Mouse (Mus musculus) T-helper 17 cell (primary cell): Measurements from ENCODE around the gene Hoxb8.

Source experiments
- in situ Hi-C, 2 experiments: fragments of 300-600 bp; cut with MboI, MseI; formaldehyde crosslinking; loops; 1 replicate in 1 of 2; 2 replicates in 1 of 2; pipeline ENCODE4 v1.15.1; 2025; ENCODE audit warnings: high pct_unique_total_duplicates in 2 of 2

Hoxb8 gene

GRCm38 (mm10) chr11:96297428-96297827 is 15.7 kb downstream of the Hoxb8 start:
- in situ Hi-C loops = no loop called here

- in situ Hi-C loops = no loop called here
Observed at GRCm38 (mm10) chr11:96297968-96298635, 16.4 kb downstream of the Hoxb8 start.

GRCm38 (mm10) chr11:96298895-96299667 is 17.4 kb downstream of the Hoxb8 start:
- in situ Hi-C loops = no loop called here

DNA sequence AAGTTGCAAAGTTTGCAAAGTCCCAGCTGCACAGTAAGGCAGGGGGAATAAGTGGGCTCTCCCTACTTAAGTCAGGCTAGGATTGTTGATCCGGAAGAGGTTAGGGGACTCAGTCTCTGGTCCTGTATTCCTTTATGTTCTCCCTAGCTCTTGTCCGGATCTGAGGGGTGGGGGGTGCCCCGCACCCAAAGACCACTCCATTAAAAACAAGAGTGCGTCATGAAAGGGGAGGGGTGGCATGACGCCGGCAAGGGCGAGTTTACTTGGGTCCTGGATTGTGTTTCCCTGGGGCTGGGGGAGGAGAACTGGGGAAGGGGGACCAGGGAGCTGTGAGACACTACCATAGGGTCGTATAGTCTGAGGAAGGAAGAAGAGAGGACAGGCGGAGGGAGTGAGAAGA is 18.1 kb downstream of the Hoxb8 start:
- in situ Hi-C loops = loop anchor here (5.0 to 25.0 kb wide), 4 partner anchors 253 to 1525 kb away; no protein-coding TSS in a partner anchor

DNA sequence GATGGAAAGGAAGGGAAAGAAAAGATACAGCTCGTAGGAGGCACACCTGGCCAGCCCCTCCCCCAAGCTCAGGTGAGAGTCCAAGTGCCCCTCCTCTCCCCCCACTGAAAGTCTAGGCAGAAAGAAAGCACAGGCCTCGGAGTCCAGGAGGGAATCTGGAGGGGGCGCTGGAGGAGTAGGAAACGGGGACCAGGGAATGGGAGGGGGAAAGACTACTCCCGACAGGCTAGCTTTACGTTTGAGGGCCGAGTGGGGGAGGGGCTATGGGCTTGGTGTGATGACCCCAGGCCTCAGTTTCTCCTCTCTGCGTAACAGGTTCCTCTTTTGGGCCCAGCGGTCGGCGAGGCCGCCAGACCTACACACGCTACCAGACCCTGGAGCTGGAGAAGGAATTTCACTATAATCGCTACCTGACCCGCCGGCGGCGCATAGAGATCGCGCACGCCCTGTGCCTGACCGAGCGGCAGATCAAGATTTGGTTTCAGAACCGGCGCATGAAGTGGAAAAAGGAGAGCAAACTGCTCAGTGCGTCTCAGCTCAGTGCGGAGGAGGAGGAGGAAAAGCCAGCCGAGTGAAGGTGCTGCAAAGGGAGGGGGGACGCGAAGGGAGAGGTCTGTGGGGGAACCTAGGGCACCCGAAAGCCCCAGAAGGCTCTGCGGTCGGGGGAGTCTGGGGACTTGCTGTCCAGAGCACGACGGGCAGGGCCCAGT is 18.8 kb downstream of the Hoxb8 start:
- in situ Hi-C loops = loop anchor here (5.0 to 25.0 kb wide), 4 partner anchors 252 to 1524 kb away; no protein-coding TSS in a partner anchor

DNA sequence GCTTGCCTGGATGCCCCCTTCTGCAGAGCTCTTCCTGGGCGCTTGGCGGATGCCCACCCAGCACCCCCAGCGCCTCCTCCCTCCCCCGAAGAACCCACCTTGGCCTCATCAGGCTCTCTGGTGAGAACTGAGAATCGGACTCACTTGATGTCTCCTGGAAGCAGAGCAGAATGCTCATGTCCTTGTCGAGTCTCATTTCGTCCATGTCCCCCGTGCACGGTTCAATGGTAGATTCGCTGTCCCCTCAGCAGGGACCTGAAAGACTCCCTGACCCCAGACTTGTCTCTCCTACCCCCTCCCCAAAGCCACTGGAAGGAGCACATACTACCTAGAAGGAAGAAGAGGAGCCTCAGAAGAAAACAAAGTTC is 19.3 kb downstream of the Hoxb8 start:
- in situ Hi-C loops = loop anchor here (5.0 to 25.0 kb wide), 4 partner anchors 251 to 1524 kb away; no protein-coding TSS in a partner anchor

DNA sequence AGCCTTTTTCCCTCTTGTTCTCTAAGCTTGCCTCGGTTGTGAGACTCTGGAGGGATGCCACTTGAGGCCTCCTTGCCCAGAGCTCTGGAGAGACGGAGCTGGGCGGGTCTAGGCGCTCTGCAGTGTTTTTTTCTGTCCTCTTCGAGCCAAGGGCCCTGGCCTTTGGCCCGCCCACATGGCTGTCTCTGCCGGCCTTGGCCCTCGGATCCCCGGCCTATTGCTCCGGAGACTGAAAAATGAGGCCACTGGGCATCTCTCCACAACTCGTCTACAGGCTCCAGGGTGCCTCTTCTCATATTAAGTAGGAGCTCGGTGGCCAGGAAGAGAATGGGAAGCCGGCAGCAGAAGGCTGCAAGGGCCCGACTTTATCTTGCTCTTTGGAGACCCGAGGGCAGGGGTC is 20.1 kb downstream of the Hoxb8 start:
- in situ Hi-C loops = loop anchor here (5.0 to 25.0 kb wide), 4 partner anchors 250 to 1523 kb away; no protein-coding TSS in a partner anchor

DNA sequence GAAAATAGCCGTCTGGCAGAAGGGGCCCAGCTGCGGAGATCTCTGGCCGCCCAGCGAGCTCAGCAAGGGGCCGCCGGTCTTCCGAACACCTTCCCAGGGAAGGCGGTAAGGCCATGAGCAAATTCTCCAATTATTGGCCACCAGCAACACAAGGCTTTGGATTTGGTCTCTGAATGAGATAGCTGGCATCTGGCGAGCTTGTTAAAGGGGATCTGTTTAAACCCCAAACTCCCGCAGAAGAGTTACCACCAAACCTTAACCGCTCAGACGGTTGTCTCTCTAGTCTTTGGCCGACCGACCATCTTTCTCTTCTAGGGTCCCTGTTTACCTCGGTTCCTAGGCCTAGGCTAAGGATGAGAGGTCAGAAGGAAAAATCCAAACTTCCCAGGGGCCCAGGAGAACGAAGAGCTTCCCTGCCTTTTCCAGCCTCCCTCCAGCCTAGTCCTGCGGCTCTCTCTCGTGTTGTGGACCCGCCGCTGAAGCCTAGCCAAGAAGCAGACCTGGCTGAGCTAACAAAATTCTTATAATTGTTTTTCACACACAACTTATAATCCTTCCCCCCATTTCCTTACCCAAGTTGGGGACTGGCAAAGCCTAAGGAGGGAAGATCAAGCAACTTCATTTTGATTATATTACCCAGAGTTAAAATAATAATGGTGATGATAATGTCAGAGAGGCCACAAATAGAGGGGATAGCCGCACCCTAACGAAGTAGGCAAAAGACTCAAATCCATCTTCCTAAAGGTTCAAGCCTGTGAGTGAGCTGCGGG is 20.9 kb downstream of the Hoxb8 start:
- in situ Hi-C loops = loop anchor here (5.0 to 25.0 kb wide), 4 partner anchors 250 to 1522 kb away; no protein-coding TSS in a partner anchor

DNA sequence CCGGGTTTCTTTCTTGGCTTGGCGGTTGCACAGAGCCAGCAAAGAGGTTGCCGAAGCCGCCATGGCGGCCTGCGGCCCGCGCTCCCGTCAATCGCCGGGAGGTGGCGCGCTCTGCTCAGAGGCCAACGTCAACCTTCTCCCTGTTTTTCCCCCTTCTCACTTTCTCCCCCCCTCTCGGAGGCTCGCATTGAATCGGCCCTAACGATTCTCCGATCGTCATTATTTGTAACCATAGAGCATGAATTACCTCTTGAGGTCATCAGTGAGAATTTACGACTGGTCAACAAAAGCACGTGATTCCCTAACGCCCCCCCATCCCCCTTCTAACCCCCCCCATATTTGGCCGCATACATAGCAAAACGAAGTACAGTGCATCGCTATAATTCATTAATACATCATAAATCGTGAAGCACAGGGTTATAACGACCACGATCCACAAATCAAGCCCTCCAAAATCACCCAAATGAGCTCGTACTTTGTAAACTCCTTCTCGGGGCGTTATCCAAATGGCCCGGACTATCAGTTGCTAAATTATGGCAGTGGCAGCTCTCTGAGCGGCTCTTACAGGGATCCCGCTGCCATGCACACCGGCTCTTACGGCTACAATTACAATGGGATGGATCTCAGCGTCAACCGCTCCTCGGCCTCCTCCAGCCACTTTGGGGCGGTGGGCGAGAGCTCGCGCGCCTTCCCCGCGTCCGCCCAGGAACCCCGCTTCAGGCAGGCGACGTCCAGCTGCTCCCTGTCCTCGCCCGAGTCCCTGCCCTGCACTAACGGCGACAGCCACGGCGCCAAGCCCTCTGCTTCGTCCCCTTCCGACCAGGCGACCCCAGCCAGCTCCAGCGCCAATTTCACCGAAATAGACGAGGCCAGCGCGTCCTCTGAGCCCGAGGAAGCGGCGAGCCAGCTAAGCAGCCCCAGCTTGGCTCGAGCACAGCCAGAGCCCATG is 21.7 kb downstream of the Hoxb8 start, which contains the start of gene Hoxb5:
Gene Hoxb5 (plus strand): TSS at position 186 of the 949 bp plus-strand sequence.
- in situ Hi-C loops = loop anchor here (5.0 to 25.0 kb wide), 4 partner anchors 249 to 1521 kb away; no protein-coding TSS in a partner anchor

GRCm38 (mm10) chr11:96304381-96305195 is 22.9 kb downstream of the Hoxb8 start:
- in situ Hi-C loops = loop anchor here (5.0 to 25.0 kb wide), 4 partner anchors 248 to 1520 kb away; no protein-coding TSS in a partner anchor

DNA sequence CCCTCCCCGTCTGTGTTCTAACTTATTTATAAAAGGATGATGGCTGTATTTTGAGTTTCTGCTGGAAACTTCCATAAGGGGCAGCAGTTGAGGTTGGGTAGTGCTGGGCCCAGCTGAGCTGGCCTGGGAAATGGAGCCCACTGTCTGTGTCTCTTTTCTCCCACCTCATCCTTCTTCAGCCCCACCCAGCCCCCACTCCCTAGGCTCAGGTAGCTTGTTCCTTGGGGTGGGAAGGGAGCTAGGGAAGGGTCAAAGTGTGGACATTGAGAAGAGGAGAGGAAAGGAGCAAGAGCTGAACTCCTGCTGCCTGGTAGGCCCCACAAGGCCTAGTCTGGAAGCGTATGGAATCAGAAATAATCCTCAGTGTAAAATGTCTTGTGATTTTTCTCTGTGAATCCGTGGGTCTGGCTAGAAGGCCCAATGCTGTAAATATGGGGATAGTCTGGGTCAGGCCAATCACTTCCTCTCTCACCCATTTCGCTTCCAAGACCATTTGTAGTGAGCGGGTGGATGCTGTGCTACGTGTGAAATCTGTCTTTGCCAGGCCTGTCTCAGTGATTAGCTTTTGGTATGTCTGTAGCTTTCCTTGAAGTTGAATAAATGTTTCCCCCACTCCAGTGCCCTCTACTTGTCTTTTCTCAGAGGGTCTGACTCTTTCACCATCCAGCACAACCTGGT is 23.9 kb downstream of the Hoxb8 start:
- in situ Hi-C loops = loop anchor here (10.0 to 25.0 kb wide), 2 partner anchors 257 to 1519 kb away; no protein-coding TSS in a partner anchor

DNA sequence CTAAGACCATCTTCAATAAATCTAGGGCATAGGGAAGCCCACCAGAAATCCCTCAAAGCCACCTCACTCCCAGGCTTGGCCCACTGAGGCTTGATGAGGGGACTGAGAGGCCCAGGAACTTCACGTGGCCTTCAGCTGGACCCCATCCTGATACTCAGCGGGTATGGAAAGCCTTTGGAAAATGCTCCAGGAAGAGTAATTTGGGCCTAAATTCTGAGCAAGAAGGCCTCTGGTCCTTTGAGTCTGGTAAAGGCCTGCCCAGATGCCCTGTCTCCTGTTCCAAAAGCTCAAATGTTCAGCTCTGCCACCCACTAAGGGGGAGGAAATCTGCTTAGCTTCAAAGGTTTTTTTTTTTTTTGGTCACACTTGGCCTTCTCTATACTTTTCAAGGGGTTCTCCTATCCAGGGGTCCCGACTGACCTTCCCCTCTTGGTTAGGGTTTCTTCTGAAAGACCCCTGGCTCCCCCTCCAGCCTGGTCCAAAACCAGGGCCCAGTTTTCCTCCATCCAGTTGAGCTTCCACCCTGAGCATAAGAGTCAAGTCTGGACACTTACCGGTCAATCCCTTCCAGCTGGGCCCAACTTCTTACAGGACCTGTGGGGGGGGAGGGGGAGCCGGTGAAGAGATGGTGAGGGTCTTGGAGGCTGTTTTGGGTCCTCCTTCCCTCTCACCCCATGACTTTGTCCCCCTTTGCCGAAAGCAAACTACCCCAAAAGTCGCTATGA is 24.6 kb downstream of the Hoxb8 start:
- in situ Hi-C loops = loop anchor here (10.0 to 25.0 kb wide), 2 partner anchors 256 to 1518 kb away; no protein-coding TSS in a partner anchor

DNA sequence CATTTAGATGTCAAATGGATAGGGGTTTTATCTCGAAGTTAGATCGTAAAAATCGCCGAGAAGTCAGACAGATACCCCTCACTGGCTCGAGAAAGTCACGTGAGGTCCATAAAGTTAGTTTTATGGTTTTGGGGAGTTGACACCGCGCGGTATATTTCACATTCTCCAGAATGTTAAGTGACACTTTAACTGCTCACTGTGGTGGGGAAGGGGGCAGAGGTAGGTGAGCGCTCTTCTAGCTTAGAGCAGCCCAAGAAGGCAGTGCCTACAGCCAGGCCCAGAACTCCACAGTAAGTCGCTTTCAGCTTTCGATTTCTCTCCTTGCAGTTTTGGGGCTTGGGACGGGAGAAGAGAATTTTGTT is 25.2 kb downstream of the Hoxb8 start:
- in situ Hi-C loops = loop anchor here (10.0 to 25.0 kb wide), 2 partner anchors 255 to 1518 kb away; no protein-coding TSS in a partner anchor

GRCm38 (mm10) chr11:96308763-96309162 is 27.1 kb downstream of the Hoxb8 start:
- in situ Hi-C loops = loop anchor here (10.0 to 25.0 kb wide), 2 partner anchors 254 to 1516 kb away; no protein-coding TSS in a partner anchor

DNA sequence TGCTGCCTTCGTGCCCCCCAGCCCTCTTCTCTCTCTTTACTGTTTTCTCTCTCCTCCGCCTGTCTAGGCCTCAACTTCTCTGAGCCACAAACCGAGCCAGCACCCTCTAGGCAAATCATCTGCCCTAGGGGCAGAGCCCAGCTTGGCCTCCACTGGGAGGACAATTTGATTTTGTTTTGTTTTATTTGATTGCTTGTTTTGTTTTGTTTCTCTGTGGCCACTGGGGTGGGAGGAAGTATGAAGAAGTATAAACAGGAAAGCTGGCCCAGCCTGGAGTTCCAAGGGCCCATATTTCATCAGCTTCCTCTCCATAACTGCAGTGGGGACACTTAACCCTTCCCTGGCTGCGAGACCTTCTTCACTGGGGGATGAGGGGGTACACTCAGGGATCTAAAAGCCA is 27.6 kb downstream of the Hoxb8 start:
- in situ Hi-C loops = loop anchor here (10.0 to 25.0 kb wide), 2 partner anchors 253 to 1516 kb away; no protein-coding TSS in a partner anchor

DNA sequence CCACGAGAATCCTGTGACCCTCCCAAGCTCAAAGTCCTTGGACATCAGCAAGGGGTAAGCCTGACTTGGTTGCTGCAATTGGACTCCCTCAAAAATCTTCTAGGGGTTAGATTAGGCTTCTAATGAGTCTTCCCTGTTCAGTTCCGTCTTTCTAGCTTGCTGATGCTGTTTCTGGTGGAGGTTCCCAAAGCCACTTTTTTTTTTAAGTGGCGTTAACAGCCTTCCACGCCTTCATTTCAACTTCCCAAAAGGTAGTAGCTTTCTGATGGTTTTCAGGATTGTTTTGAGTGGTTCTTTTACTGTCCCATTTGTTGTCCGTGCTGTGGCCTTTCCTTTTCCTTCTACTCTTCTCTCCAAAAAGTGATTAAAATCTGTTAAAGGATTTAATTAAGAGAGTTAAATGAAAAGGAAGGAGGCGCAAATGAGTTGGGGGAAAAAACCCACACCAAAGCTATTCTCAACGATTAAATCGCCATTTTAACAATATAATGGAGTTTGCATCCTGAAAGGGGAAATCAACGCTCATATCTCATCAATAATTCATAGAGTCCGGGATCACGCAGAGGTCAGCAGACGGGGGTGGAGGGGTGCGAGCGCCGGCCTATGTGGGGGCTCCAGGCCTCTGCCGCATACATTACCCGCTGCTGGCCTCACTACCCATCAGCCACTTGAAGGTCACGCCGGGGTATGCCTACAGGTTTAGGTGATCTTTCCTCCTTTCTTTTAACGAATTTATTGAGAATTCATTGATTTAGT is 28.7 kb downstream of the Hoxb8 start:
- in situ Hi-C loops = loop anchor here in 1 of 2 experiments (25.0 kb wide), 1 partner anchor 252 kb away; no protein-coding TSS in a partner anchor
